Mouse (Mus musculus): ENCODE data around the gene Sidt1.
A peak's percentile ranks its signal among the peaks of the same experiment; 100 is the strongest.
"Not testable (repeated sequence)": the region's sequence is repeated elsewhere in the genome, so short reads cannot be mapped to it uniquely, and the experiment has no call there.

Sidt1 gene

DNA sequence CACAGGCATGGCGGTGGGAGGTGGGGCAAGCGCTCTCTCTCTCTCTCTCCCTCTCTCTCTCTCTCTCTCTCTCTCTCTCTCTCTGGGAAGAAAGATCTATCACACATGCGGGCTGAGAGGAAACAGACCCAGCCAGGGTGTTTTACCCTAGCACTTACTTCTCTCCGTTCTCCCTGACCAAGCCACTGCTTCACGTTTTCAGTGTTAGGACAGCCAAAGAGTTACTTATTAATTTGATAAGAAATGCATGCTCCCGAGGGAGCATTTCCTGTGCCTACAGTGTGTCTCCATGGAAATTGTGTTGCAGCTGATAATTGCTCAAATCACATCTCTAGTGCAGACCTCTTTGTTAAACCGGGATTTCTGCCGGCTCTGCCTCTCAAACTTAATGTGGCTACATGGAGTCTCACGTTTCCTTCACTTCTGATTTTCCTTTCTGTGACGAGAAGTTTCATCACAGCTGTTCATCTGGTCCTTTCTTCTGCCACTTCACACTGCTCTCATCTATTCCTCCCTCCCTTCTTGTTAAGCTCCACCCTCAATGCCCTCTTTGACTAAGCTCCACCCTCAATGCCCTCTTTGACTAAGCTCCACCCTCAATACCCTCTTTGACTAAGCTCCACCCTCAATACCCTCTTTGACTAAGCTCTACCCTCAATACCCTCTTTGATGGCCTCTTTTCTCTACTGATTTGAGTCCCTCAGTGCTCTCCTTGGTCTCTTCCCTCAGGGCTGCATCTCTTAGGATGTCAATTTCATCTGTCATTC, 30.7 kb downstream of the Sidt1 start:
- no peak for DNase-seq (ENCODE audit: low read depth, low spot score)

DNA sequence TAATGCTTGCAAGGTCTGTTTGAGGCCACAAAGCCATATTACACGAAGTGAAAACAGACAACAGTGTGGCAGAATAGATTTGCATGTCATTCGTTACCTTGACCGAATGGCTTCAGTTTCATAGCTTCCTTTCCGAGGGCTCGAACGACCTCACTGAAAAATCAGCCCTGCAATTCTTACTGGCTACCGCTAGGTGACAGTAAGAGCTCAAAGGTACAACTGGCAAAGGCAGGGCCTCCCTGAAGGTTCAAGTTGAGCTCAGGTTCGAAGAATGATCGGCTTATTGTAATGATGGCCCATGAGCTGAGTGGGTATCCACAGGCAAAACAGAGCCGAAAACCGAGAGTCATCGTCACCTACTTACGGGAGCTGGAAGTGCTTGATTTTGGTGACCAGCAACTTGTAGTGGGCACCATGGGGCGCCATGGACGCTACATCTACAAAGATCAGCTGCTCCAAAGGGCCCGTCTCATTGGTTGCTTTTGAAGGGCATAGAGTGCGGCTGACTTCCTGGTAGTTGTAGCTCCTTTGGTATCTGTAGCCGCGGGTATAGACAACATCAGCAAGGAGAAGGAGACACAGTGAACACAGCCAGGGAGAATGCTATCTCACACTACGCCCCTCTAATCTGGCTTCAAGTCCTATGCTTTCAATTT, 33.4 kb downstream of the Sidt1 start:
- DNase-seq (ENCODE audit: low read depth, low spot score), result no peak

DNA sequence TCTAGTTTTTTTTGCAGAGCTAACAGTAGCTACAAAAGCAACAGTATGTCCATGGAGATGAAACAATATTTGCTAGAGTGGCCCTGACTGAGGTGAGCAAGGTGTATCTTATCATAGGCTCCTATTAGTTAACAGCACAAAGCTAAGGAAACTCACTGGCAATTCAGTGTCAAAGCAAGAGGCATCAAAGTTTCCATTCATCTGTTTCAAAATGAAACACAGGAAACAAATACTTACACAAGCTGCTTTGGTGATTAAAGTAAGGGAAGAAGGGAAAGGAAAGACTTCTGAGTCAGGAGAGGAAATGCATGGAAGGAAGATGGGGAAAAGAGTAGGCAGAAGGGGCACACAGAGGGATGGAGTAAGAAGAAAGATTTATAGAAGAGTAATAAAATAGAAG, 39.0 kb downstream of the Sidt1 start:
- DNase-seq (ENCODE audit: low read depth, low spot score), result no peak

DNA sequence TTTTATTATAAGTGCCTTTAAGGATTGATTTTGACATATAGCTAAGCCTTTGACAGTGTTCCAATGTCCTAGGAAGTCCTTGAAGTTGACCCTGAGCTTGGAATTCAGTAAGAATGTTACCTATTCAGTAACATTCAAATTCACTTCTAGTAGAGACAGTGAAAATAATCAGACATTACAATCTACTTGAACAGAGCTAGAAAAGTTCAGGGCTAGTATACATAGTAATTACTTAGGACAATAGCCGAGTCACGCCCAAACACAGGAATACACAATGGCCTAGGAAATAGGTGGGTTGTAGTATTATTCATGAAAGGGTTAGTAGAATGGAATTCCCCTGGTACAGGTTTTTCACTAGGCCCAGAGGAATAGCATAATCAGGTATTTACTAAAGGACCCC, 40.3 kb downstream of the Sidt1 start:
- DNase-seq (ENCODE audit: low read depth, low spot score), result not testable (repeated sequence)

DNA sequence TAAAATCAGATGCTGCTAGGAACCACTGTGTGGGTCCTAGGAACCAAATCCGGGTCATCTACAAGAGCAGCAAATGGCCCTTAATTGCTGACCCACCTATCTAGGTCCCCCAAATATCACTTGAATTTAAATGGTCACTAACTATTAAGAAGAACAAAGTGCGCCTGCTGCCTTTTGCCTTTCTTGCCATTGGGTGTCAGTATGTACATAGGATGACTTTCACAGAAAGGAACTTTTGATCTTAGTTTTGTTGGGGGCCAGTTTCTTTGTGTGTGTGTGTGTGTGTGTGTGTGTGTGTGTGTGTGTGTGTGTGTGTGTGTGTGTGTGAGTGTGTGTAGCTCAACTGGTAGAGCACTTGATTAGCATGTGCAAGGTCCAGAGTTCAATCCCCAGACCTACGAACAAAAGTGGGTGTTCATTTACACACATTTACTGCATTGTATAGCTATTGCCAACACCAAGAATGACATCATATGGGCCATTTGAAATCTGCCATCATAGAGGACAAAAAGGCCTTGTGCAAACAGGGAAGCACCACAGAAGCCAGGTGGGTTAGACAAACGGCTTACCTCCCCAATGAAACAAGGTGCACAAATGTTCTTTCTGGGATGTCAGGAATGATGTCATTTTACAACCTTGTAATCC, 43.9 kb downstream of the Sidt1 start:
- no peak for DNase-seq (ENCODE audit: low read depth, low spot score)

DNA sequence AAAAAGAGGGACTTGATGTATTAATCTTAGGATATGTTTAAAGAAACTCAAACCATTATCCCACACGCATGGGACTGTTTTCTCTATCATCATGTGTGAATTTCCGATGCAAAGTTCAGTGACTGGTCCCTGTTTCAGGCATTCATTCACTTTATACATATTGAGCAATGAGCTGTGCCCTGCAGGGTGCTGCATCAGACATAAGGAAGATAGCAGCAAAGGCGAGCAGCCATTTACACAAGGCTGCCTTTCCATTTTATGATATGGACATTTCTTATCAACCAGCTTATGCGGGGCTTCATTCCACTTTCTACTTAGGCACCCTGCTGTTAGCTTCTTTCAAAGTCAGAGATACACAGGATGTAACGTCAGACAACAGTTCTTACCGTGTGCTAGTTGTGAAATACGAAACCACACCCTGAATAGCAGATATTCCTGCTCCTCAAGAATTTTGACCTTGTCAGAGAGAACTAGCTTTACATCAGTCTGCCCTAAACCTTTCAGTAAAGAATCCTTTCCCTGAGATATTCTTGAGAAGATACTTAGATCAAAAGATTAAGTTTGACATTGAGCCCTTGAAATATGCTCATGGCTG, 45.5 kb downstream of the Sidt1 start:
- no peak for DNase-seq (ENCODE audit: low read depth, low spot score)

DNA sequence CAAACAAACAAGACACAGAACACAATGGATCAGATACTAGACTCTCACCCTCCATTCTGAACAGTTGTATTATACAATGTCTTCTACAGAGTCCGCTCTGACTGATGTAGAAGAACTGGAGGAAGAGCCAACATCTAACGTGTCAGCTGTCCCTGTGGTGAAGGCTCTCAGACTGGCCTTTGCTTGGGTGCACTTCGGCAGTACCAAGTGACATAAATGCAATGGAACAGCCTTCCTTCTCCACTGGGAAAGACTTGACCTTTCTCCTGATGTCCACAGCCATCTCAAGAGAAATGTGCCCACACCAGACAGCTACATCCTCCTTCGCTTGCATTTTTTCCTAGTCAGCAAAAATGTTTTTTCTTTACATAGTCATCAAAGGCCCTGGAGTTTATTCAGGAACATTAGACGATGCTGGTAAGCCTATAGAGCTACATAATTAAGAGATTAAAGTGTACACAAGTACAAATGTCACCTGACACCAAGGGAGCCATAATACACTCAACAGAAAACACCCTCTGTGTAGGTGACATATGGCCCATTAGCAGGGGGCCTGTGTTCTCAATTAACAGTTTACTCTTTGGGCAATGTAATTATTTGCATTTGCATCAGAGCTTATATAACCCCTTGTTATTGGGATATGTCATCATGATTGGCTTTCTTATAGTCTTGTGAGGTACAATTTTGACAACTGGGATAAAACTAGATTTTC, 50.2 kb downstream of the Sidt1 start:
- DNase-seq (ENCODE audit: low read depth, low spot score), result peak; percentile 82

DNA sequence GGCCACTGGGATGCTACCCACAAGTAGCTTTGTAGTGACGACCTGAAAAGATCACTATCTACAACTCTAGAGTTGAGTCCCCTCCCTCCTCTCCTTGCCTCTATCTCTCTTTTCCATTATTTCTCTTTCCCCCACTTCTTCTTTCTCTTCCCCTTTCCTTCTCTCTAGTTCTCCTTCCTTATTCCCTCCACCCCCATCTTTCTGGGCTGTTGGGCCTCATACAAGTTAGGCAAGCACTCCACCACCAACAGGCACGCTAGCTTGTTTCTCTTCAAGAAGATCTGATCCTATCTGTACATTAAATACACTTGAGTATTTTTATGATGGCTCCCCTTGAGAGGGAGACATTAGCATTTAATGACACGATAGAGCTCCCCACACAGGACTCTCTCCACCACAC, 51.0 kb downstream of the Sidt1 start:
- DNase-seq (ENCODE audit: low read depth, low spot score), result no peak

DNA sequence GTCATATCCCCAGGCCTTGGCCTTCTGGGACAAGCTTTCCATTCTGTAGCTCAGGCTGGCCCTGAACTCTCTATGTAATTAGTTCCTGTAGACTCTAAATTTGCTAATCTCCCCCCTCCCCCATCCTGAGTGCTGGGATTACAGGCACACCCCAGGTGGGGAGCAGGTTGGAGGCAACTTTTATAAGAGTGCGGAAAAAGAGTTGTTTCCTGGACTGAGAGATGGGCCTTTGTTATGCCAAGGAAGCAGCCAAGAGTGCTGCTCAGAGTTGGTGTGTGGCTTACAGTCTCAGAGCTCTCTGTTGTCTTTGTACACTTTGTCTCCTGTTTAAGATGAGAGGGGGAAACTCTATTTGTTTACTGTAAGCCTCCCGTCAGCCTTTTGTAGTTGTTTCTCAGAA, 52.2 kb downstream of the Sidt1 start:
- DNase-seq (ENCODE audit: low read depth, low spot score), result no peak

DNA sequence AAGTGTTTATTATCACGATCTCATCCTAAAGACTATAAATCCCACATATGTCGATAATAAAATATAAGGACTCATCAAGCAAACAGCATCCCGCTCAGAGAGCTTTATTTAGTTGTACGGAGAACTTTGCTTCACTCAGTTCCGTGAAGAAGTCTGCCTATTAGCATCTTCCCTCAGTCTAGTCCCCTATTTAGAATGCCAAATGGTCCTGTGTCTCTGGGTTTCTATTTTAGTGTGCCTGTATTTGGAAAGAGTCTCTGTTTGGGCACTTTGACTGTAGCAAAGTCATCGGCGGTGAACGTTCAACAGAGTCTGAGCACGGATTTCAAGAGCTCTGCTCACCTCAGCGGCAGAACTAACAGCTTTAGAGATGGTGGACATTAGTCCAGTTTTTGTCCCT, 55.8 kb downstream of the Sidt1 start:
- DNase-seq (ENCODE audit: low read depth, low spot score), result peak; percentile 74

DNA sequence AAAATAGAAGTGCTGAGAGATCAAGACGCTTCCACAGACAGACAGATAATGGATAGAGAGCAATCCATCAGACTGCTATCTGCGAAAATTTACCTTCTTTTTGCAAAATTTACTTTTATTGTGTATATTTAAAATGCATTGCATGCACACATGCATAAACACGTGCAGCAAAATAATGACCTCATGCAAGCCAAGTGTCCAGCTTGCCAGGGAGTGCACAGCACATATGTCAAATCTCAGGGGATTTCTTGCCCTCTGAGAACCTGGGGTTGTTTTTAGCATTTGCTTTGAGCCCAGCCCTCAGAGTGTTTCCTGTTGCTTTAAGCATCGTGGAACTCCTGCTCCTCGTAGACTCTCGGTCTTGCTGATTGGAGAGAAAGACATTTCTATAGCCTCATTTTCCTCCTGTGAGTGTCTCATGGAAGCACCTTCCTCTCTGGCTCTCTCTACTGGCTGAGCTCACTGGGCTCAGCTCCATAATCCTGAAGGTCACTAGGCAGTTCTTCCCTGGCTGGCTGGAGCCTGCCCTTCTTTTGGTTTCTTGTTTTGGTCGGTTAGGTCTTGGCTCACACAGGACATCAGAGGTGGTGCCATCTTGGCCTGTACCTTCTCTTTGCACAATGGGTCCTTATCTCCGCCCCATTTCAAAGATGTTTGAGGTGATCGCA, 61.5 kb downstream of the Sidt1 start:
- DNase-seq (ENCODE audit: low read depth, low spot score), result peak; percentile 82

DNA sequence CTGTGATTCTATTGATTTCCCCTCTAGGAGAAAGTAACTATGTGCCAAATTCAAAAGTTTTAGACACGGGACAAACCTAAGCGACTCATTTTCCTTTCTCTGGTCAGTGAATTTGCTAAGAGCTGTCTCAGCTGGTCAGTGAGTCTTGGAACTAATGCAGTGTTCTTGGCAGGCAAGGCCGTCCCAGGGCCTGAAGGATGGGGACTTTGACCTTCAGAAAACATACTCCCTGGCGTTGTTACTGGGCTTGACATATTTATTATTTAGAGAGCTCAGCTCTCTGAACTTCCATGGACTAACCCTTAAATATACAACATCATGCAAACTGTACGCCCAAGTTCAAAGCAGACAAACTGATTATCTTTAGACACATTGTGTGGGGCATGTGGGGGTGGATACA, 62.4 kb downstream of the Sidt1 start:
- peak; percentile 14 for DNase-seq (ENCODE audit: low read depth, low spot score)

DNA sequence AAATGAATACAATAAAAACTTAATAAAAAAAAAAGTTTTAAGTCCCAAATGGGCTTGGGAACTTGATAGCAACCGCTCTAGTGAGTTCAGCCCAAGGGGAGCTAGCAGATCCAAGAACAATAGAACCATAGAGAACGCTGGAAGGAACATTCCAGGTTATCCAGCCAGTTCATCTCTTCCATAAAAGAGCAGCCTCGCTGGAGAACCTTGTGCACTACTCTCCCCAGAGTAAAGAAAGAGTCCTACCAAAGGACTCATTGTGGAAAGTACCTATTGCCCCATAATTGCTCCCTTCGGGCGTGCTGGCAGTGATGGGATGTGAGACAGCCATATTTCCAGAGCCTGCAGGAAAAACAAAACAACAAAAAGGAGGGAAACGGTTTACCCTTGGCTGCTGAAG, 63.4 kb downstream of the Sidt1 start:
- no peak for DNase-seq (ENCODE audit: low read depth, low spot score)

DNA sequence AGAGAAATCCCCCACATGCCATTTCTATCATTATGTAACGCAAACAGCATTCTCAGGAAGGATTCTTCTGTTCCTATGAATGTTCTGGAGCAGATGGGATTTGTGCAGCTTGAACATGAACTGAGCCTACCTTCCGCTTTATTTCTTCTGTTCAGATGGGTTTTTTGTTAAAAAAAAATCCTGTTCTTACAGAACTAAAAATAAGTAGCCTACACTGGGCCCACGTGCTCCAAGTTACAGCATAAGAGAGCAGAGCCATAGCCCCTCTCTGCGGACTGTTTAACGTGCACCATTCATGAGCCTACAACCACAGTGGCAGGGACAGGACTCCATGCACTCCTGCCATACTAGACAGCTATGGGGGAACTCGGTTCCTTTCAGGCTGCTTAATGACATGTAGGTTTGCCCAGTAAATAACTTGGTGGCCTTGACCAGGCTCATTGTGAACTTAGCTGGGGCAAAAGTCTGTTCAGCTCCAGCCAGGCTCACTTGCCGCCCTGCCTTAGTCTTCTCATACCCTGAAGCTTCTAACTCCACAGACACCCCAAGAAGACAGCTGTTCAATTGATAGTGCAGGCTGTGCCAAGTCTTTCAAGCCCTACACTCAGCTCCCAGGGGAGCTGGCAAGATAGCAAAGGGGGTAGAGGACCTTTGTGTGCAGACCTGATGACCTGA, 64.3 kb downstream of the Sidt1 start:
- peak; percentile 87 for DNase-seq (ENCODE audit: low read depth, low spot score)

DNA sequence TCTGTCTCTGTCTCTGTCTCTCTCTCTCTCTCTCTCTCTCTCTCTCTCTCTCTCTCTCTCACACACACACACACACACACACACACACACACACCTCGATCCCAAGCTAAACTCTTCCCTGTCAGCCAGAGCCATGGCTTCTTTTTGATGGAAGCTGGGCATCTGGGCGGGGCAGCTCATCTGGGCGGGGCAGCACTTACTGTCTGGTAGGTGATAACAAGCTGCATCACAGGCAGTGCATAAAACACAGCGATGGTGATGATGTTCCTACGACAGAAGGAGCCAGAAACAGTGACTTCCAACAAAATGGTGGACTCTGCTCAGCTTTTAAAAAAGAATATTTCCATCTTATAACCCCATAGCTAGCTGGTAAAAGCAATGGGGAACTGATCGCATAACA, 67.4 kb downstream of the Sidt1 start:
- no peak for DNase-seq (ENCODE audit: low read depth, low spot score)

DNA sequence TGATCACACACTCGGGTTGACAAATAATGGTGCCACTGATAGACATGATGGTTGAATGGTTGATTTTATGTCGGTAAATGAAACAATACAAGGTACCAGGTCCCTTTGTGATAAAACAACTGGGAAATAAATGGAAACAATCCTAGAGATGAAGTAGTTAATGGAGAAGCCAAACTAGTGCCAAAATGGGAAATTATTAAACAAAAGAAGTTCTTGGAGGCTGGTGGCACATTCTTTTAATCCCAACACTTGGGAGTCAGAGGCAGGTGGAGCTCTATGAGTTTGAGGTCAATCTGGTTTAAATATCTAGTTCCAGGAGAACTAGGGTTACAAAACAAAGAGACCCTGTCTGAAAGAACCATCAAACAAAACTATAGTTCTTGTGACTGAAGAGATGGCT, 68.1 kb downstream of the Sidt1 start:
- no peak for DNase-seq (ENCODE audit: low read depth, low spot score)

DNA sequence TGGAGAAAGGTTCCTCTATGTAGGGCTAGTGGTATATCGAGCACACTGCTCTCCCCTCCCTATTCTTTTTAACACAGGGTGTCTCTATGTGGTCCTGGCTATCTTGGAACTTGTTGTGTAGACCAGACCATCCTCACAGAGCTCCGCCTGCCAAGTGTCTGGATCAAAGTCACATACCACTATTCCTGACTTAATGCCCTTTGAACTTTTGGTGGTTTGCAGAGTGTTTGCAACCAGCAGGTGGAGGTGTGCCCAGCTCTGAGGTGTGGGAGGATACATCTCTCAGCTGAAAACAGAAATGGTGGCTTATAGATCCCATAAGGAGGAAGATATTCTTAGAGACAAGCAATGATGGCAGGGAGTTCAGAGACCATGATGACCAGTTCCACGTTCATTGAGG, 75.5 kb downstream of the Sidt1 start:
- no peak for DNase-seq (ENCODE audit: low read depth, low spot score)

DNA sequence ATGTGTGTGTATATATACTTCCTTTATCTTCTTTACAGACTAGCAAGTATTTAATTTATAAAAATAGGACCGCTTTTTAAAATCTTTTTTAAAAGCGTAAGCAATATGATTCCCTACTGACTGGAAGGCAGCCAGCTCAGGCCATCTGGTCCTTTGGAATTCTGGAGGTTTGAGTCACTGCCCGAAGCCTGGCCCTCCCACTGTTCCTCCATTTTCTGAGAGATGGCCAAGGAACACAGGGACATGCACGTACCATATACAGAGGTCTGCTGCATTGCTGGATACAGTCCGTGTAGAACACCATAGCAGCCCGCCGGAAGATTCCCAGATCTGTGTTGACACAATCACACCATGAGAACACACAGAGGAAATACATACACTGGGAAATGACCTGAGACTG, 78.3 kb downstream of the Sidt1 start:
- DNase-seq (ENCODE audit: low read depth, low spot score), result peak; percentile 98

DNA sequence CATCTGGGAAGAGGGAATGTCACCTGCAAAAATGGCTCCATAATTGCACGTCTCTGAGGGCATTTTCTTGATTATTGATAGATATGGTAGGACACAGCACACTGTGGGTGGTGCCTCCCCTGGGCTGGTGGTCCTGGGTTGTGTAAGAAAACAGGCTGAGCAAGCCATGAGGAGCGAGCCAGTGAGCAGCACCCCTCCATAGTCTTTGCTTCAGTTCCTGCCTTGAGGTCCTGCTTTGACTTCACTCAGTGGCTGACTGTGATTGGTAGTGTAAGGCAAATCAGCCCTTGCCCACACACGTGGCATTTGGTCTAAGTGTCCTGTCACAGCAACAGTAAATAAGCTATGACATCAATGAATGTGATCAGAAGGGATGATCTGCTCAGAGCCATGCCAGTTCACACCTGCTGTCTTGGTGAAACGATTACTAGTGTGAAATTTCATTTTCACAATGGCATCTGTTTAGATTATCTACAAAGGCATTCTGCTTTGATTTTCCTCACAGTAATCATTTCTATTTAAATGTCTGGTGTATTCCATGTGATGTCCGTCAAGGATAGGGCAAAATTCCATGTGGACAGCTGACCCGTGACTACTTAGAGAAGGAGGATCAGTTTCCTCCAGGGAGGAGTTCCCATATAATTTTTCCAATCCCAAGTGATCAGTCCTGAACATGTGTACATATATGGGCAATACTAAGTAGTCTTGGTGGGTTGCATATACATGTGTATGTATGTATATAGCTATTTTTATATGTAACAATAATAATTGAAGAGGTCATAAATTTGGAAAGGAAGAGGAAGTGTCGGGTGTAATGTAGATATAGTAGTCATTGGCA, 79.0 kb downstream of the Sidt1 start:
- peak; percentile 85 for DNase-seq (ENCODE audit: low read depth, low spot score)

DNA sequence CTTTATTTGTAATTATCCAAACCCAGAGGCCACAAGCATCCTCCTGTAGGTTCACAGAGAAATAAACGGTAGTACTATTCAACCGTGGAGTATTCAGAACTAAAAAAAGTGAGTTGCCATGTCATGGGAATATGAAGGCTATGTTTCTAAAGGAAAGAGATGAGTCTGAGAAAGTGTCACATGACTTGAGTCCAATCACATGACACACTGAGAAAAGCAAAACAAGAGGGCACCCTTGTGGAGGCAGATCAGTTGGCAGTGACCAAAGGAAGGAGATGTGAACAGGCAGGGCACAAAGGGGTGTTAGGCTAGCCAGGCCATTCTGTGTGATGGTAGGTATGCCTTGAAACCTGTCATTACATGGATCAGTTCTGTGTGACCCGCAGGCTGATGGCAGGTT, 80.3 kb downstream of the Sidt1 start:
- DNase-seq (ENCODE audit: low read depth, low spot score), result no peak

Measured in brain, adult 2 months (tissue).